Mouse (Mus musculus) CH12.LX (cell line): ENCODE measurements around the gene Ccdc83.

Experiments
- CTCF ChIP-seq, 2 experiments: IDR thresholded peaks in 1 of 2; conservative IDR thresholded peaks in 1 of 2; 2 replicates each; pipeline ENCODE4 v1.5.1; 2011 to 2012; ENCODE audit warnings: low read depth in 2 of 2, low read length in 2 of 2, improper control_type of control experiment in 1 of 2, inconsistent platforms in 1 of 2, mild to moderate bottlenecking in 1 of 2, moderate library complexity in 1 of 2
- E2F4 ChIP-seq: IDR thresholded peaks from 2 replicates; pipeline ENCODE4 v1.6.1; 2011; ENCODE audit warnings: low read depth, low read length, improper control_type of control experiment; ENCODE audit not compliant: insufficient replicate concordance
- EP300 ChIP-seq: IDR thresholded peaks from 2 replicates; pipeline ENCODE4 v1.6.1; 2011; ENCODE audit warnings: low read length, improper control_type of control experiment
- MAFK ChIP-seq: IDR thresholded peaks from 2 replicates; pipeline ENCODE4 v1.6.1; 2011; ENCODE audit warnings: low read length, improper control_type of control experiment; ENCODE audit not compliant: insufficient replicate concordance
- MAX ChIP-seq: IDR thresholded peaks from 2 replicates; pipeline ENCODE4 v1.6.1; 2011; ENCODE audit warnings: low read length, improper control_type of control experiment
- RAD21 ChIP-seq: IDR thresholded peaks from 2 replicates; pipeline ENCODE4 v1.6.1; 2011; ENCODE audit warnings: low read depth, mild to moderate bottlenecking, low read length, improper control_type of control experiment, moderate library complexity
- TCF12 ChIP-seq: IDR thresholded peaks from 2 replicates; pipeline ENCODE4 v1.6.1; 2014; ENCODE audit warnings: low read depth, mild to moderate bottlenecking, inconsistent platforms, low read length, improper control_type of control experiment
- ZC3H11A ChIP-seq: IDR thresholded peaks from 2 replicates; pipeline ENCODE4 v1.6.1; 2012; ENCODE audit warnings: low read depth, mild to moderate bottlenecking, inconsistent platforms, low read length, improper control_type of control experiment
- ZKSCAN1 ChIP-seq: IDR thresholded peaks from 2 replicates; pipeline ENCODE4 v1.6.1; 2012; ENCODE audit warnings: low read depth, inconsistent platforms, low read length, improper control_type of control experiment, borderline replicate concordance

GRCm38 (mm10) chr7:90281759-90282546 is 16.4 kb upstream of the Ccdc83 start:
- no peak for TF ChIP-seq RAD21
- TF ChIP-seq ZC3H11A = no peak
- TF ChIP-seq MAFK = no peak
- no peak for TF ChIP-seq CTCF (conservative IDR thresholded peaks at IDR 0.05 in 1 of 2, IDR thresholded peaks at IDR 0.05 in 1 of 2; ENCODE audit: low read depth in 2 of 2, low read length in 2 of 2)
- no peak for TF ChIP-seq MAX
- no peak; the same call in 1 of the 2 replicates for TF ChIP-seq EP300
- 0 out of 2 replicates have a peak, but pooled peaks have one; percentile 22 for TF ChIP-seq TCF12
- no peak for TF ChIP-seq ZKSCAN1
- TF ChIP-seq E2F4 = no peak
